Mouse (Mus musculus) neural tube, embryonic 13.5 days (tissue): ENCODE measurements around the gene Olfr860. TPM values are rescaled to one million over a fixed set of nuclear protein-coding genes. Genes with fewer than 3 reads are reported as not detected.
"Not testable (repeated sequence)": the region's sequence is repeated elsewhere in the genome, so short reads cannot be mapped to it uniquely, and the experiment has no call there.

ENCODE experiments used
- ATAC-seq: fragments of 200-750 bp; cut with Nextera tagmentation; 2 replicates; pipeline ENCODE4 v1.8.0; 2017; ENCODE audit warnings: low read depth, mild to moderate bottlenecking, moderate TSS enrichment, moderate library complexity
- H3K27ac ChIP-seq: fragments of 300-500 bp; sonication (generic); replicated peaks from 2 replicates; pipeline ENCODE4 v1.5.1; 2015; ENCODE audit warnings: moderate library complexity, mild to moderate bottlenecking, inconsistent platforms
- H3K27me3 ChIP-seq: fragments of 300-500 bp; sonication (generic); 2 replicates; pipeline ENCODE4 v1.6.1; 2015; ENCODE audit warnings: mild to moderate bottlenecking, inconsistent platforms
- H3K36me3 ChIP-seq: fragments of 300-500 bp; sonication (generic); 2 replicates; pipeline ENCODE4 v1.6.1; 2015; ENCODE audit warnings: mild to moderate bottlenecking, inconsistent platforms
- H3K4me1 ChIP-seq: fragments of 300-500 bp; sonication (generic); replicated peaks from 2 replicates; pipeline ENCODE4 v1.6.1; 2015; ENCODE audit warnings: inconsistent platforms
- H3K4me2 ChIP-seq: fragments of 300-500 bp; sonication (generic); 2 replicates; pipeline ENCODE4 v1.6.1; 2015; ENCODE audit warnings: inconsistent platforms, mild to moderate bottlenecking, moderate library complexity
- H3K4me3 ChIP-seq: fragments of 300-500 bp; sonication (generic); 2 replicates; pipeline ENCODE4 v1.5.1; 2015; ENCODE audit warnings: mild to moderate bottlenecking, inconsistent platforms
- H3K9ac ChIP-seq: fragments of 300-500 bp; sonication (generic); 2 replicates; pipeline ENCODE4 v1.6.1; 2015; ENCODE audit warnings: moderate library complexity, mild to moderate bottlenecking, inconsistent platforms
- H3K9me3 ChIP-seq: fragments of 300-500 bp; sonication (generic); 2 replicates; pipeline ENCODE4 v1.6.1; 2016; ENCODE audit warnings: inconsistent platforms
- WGBS: fragments of 180-500 bp; shearing (Covaris S2); methylation state at CpG from one replicate; pipeline ENCODE4 v1.1.7; 2015; 5-methylcytosine and 5-hydroxymethylcytosine counted together
- polyA plus RNA-seq: library from polyadenylated mRNA; unstranded; fragments of >200 nt; fragmentation: Nextera tagmentation; extraction: Ambion mirVana; gene quantifications from 2 replicates; pipeline ENCODE4 v1.2.1, GENCODE M21; 2015

Olfr860 gene
- polyA plus RNA-seq: not detected in 2 replicates

DNA sequence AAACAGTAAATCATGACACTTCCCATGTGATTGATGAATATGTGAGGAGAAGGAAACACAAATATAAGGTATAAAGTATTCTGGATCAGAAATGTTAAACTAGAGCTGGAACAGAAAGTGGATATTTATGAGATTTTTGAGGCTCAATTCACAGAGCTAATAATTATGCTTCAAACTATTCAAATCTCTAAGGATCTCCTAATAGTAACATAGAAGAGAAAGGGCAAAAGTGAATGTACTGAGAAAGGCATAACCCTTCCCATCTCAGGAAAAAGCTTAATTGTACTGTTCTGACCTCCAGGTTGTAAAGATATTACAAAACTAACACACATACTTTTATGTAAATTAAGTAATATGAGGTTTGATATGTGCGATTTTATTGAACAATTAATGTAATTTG lies at the start of gene Olfr860:
Olfr860 (minus strand) TSS at position 101 of the 400 bp plus-strand sequence.
- Histone ChIP-seq H3K27ac (no peak within 1 kb of the TSS), H3K4me1 (no peaks in the 10 kb centered on the region), H3K9ac (no peak within 1 kb of the TSS), H3K4me3 (no peak within 1 kb of the TSS), H3K4me2 (no peak within 1 kb of the TSS), H3K36me3 (no peaks in the 10 kb centered on the region), H3K27me3 (no peaks in the 10 kb centered on the region), H3K9me3 (0 out of 2 replicates have a peak, but pooled peaks cover 8% of the 10 kb centered on the region)
- 70% methylated on average over 1 of the region's 1 CpGs for WGBS
- ATAC-seq: no peak

GRCm38 (mm10) chr9:19887904-19888303 lies 38.4 kb upstream of the Olfr860 start, which contains the start of gene Olfr862:
Gene Olfr862 (minus strand): TSS chr9:19888004.
- Histone ChIP-seq H3K9me3 (0 out of 2 replicates have a peak, but pooled peaks cover 5% of the 10 kb centered on the region), H3K4me2 (no peak within 1 kb of the TSS), H3K27me3 (no peaks in the 10 kb centered on the region), H3K4me1 (no peaks in the 10 kb centered on the region), H3K9ac (no peak within 1 kb of the TSS), H3K27ac (no peak within 1 kb of the TSS), H3K36me3 (no peaks in the 10 kb centered on the region), H3K4me3 (no peak within 1 kb of the TSS)
- no peak for ATAC-seq

- not testable (repeated sequence) for H3K36me3 ChIP-seq, H3K9me3 ChIP-seq, H3K4me2 ChIP-seq, H3K9ac ChIP-seq, H3K4me3 ChIP-seq, ATAC-seq, H3K27ac ChIP-seq, H3K4me1 ChIP-seq, H3K27me3 ChIP-seq
- WGBS: 76% methylated on average over 1 of the region's 1 CpGs
Observed at GRCm38 (mm10) chr9:19804606-19805005, 44.9 kb downstream of the Olfr860 start, which contains the start of gene Olfr859. Gene Olfr859 (plus strand): TSS chr9:19804906.

- Histone ChIP-seq H3K4me3 (no peak overlapping the region), H3K27ac (no peak overlapping the region), H3K9ac (no peak overlapping the region), H3K4me2 (no peak overlapping the region), H3K9me3 (no peaks in the 10 kb centered on the region; the same call in 1 of the 2 replicates), H3K36me3 (no peaks in the 10 kb centered on the region), H3K27me3 (no peaks in the 10 kb centered on the region), H3K4me1 (no peaks in the 10 kb centered on the region)
- WGBS: 74% methylated on average over 1 of the region's 1 CpGs
- ATAC-seq: no peak
Observed at GRCm38 (mm10) chr9:19803000-19803399, 46.5 kb downstream of the Olfr860 start.

Other genes starting within 250 kb of the Olfr860 start
- 36.8 and 37.5 TPM in 2 replicates for gene Zfp317, start 227.6 kb downstream of the Olfr860 start, polyA plus RNA-seq
- not detected in 2 replicates for gene Olfr857, start 140.3 kb downstream of the Olfr860 start, polyA plus RNA-seq
- not detected in 2 replicates for gene Olfr58, start 69.5 kb downstream of the Olfr860 start, polyA plus RNA-seq
- gene Olfr859, start 44.8 kb downstream of the Olfr860 start, polyA plus RNA-seq: not detected in 2 replicates
- not detected in 2 replicates for gene Olfr862, start 38.3 kb upstream of the Olfr860 start, polyA plus RNA-seq
- gene Olfr77, start 67.1 kb upstream of the Olfr860 start, polyA plus RNA-seq: 0.12 and 0.14 TPM in 2 replicates
- not detected in 2 replicates for gene Olfr866, start 178.3 kb upstream of the Olfr860 start, polyA plus RNA-seq
- gene Olfr867, start 207.8 kb upstream of the Olfr860 start, polyA plus RNA-seq: not detected in 2 replicates
- gene Olfr868, start 248.9 kb upstream of the Olfr860 start, polyA plus RNA-seq: not detected in 2 replicates